Mouse (Mus musculus) heart, postnatal 14 days (tissue): ENCODE results near the gene Tub. TPM values are rescaled to one million over a fixed set of nuclear protein-coding genes. Genes with fewer than 3 reads are reported as not detected.

Experiments used
- total RNA-seq, 2 experiments: library from RNA; stranded (reverse); gene quantifications; 2 replicates each; pipeline ENCODE4 v1.2.3; 2021

Tub gene
- total RNA-seq, 2 experiments from 2014 or later, result 0.46 to 0.48 TPM

Other genes with a start within 250 kb of the Tub start
- not detected for gene Olfr512, start 237.0 kb upstream of the Tub start, total RNA-seq
- not detected for gene Olfr513, start 199.4 kb upstream of the Tub start, total RNA-seq
- not detected for gene Olfr514, start 124.3 kb upstream of the Tub start, total RNA-seq
- not detected for gene Olfr516, start 99.8 kb upstream of the Tub start, total RNA-seq
- not detected for gene Olfr517, start 78.0 kb upstream of the Tub start, total RNA-seq
- not detected for gene Olfr518, start 65.3 kb upstream of the Tub start, total RNA-seq
- gene Olfr519, start 55.9 kb upstream of the Tub start, total RNA-seq, result not detected
- 10 to 100 TPM; 16.4 to 17.9 TPM for gene Nlrp10, start 20.2 kb upstream of the Tub start, total RNA-seq
- 10 to 100 TPM; 90.2 to 92.6 TPM for gene Eif3f, start 15.9 kb upstream of the Tub start, total RNA-seq
- under 1 TPM; 0.55 to 0.95 TPM for gene Ric3, start 133.0 kb downstream of the Tub start, total RNA-seq
- 1 to 10 TPM; 1.8 to 2.6 TPM for gene Lmo1, start 224.9 kb downstream of the Tub start, total RNA-seq